Mouse (Mus musculus): ENCODE results near the gene Prkcb.
A peak's percentile ranks its signal among the peaks of the same experiment; 100 is the strongest.

Prkcb gene

DNA sequence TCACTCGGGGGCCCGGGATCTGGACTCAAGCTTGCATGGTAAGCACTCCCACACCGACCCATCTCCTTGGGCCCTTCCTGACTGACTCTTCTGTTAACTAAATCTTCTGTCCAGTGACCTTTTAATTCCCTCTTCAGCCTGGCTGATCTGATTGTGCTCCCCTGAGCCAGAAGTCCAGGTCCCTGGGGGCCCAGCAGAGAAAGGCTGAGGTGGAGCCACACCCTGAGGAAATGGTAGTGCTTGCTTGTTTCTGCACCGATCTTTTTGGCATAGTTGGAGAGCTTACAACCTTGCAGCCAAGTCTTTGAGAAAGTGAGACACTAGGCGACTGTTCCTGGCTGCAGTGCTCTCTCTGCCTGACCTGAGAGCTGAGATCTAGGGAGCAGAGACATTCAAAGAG, 183.7 kb downstream of the Prkcb start:
- DNase-seq: no peak

DNA sequence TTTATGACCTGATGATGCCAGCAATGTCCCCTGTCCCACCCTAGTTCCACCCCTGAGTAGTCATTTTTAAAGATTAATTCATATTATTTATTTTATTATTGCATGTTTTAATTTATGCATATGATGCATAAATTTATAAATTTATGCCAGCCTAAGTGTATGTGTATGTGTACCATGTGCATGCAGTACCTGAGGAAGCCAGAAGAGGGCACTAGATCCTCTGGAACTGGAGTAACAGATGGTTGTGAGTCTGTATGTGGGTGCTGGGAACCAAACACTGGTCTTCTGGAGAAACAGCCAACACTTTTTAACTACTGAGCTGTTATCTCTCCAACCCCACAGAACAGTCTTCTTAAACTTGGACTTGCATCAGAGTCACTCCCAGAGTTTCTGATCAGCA, 186.5 kb downstream of the Prkcb start:
- no peak for DNase-seq

DNA sequence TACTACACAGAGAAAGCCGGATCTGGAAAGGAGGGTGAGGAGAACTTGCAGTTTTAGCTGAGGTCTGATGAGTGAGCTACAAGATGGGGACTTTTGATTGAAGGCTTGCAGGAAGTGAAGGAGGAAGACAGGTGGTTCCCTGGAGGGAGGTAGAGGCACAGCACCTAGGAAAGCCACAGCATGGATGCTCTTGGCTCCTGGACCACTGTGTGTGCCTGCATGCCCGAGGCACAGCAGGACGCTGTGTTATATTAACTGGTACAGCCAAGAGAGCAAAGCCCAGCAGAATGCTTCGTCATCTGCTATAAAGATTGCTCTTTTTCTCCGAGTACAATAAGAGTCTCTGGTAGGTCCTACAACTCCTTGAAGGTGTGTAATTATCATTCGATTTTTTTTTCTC, 188.1 kb downstream of the Prkcb start:
- DNase-seq: no peak

DNA sequence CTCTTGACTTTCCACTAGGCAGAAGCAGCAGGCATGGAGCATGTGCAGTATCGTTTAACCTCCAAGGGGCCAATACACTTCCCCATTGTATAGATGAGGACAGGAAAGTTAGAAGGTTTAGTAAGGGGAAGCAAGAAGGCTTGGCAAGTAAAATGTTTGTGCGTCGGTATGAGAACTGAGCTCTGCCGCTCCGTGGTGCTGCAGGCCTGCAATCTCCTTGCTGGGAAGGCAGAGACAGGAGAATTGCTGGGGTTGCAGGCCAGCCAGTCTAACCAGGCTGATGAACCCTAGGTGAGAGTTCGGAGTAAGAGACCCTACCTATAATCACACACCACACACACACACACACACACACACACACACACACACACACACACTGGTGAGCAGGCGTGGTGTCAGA, 188.6 kb downstream of the Prkcb start:
- no peak for DNase-seq

DNA sequence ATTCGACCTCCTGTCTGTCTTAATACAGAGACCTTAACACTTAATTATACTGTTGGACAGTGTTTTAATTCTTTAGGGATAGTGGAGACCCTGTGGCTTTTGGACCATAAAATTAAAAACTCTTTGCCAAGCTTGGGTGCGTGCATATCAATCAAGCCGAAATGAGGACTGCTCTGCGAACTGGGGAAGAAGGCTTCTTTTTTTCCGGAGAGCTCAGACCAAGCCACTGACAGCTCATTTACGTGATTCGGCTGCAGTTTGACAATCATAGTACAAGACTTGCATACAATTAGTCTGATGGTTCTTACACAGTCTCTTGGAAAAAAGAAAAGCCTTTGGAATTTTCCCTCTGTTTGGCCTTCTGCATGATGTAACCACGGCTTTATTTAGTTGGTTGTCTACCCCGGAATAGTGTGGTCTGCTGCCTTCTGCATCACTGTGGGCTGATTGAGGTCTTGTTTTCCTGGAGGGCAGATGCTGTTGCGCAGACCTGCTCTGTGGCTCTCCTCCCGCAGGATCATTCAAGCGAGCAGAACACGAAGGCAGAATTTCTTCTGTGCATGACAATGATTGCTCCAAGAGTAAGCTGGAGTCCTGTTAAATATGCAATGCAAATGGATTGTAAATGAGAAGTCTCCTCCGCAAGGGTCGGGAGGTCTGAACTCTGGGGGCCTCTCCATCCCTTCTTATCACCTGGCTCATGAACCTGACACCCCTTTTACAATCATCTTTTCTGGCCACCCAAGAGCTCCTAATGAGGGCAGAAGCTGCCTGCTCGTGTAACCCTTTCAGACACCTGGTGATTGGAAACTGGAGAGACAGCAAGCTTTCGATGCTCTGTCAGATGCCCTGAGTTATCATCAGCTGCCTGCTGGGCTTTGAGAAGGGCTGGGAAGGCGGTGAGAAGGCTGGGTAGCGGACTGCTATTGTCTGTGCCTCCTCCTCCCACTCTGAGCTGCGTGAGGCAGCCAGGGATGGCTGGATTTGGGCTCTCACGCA, 189.3 kb downstream of the Prkcb start:
- peak; percentile 45 for DNase-seq

DNA sequence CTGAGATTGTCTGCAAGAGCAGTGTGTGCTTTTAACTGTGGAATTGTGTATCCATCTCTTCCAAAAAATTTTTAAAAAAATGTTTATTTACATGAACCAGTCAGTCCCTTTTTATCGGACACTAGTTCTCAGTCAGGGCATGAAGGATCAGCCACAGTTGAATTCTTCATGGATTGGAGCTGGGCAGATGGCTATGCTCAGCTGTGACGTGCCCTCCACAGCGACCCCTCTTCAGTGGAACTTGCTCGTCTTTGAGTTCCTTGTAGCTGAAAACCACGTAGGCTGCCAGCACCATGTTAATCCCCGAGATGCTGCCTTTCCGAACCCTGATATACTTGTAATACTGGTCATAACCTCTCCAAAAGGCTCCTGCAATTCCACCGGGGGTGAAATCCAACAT, 195.4 kb downstream of the Prkcb start:
- no peak for DNase-seq

DNA sequence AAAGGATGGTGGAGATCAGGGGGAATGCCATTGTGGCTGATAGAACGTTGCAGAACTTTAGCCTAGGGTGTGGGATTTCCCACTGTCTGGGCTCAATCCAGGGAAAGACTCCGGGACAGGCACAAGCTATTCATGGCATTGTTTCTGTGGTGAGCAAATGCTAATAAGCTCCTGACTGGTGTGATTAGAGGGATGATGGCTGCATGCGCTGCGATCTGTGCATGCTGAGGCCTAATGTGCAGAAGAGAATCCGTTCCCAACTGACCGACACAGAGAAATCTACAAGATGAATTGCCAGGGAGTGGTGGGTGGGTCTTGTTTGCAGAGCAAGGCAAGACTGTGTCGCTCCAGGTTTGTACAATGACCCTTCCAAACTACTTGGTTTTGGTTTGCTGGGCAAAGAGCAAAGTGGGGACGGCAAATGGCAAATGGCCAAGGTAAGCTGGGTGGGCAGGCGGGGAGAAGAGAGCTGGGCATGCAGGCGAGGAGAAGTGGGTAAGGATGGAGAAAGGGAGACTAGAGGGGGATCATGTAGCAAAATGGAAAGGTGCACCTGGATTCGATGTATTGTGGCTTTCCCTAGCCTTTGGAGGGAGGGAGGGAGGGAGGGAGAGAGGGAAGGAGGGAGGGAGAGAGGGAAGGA, 199.5 kb downstream of the Prkcb start:
- no peak for DNase-seq

DNA sequence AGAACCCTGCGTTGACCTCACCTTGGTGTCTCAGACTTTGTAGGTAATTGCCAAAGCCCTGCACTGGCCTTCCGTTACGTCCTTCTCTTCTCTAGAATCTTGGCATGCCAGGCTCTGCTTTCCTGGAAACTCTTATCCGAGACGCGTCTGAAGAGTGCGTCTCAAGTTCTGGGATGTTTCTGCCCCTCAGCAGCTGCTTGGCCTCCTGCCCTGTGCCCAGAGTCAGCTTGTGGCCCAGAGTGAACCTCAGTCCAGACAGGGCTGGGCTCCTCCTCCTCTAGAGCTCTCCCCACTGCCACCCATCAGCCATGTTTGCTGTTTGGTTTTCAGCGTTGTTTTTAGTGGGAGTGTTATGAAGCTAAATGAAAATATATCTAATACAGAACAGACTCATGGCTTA, 203.5 kb downstream of the Prkcb start:
- no peak for DNase-seq

DNA sequence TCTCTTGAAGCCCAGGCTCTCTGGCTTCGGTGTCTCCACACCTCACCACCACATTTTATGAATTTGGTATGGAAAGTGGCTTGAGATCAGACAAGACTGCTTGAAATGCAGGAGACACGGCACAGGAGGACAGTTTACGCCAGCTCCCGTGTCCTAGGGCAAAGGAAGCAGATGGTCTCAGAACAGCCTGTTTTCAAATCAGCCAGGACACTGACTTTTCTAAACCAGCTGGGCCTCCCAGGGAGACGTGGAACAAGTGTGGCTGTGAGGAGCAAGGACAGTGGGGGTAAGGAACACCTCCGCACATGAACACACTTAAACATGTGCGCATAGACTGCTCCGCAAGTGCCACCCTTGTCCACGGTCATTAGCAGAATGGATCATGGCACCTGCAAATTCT, 204.4 kb downstream of the Prkcb start:
- no peak for DNase-seq

DNA sequence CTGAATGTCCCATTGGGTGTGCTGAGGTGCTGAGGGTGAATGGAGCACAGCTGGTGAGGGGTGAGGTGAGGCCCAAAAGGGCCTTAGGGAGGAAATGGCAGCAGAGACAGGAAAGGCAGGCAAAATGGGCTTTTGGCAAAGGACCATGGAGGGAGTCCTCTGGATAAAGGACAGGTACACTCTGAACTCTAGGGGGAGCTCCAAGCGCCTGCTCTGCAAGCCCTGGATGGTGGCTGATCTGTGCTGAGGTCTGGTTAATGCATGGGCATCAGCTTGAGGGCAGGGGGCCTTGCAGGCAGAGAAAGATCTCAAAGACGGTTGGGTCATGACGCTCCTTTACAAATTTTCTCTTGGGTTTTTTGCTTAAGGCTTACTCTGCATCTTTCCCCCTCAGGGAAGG, 205.5 kb downstream of the Prkcb start:
- no peak for DNase-seq

DNA sequence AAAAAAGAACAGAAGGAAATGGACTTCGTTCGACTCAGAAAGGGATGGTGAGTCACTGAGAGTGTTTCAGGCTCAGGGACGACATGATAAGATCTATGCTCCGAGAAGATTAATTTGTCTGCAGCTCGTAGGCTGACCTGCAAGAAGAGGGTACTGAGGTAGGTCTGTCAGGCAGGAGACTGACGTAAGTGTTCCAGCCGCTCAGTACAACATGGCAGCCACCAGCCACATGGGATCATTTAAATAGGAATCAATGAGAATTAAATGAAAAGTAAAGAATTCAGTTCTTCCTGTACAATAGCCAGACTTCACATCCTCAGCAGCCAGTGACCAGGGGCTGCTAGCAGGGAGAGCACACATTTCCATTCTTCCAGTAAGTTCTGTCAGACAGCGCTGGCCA, 209.0 kb downstream of the Prkcb start:
- no peak for DNase-seq

DNA sequence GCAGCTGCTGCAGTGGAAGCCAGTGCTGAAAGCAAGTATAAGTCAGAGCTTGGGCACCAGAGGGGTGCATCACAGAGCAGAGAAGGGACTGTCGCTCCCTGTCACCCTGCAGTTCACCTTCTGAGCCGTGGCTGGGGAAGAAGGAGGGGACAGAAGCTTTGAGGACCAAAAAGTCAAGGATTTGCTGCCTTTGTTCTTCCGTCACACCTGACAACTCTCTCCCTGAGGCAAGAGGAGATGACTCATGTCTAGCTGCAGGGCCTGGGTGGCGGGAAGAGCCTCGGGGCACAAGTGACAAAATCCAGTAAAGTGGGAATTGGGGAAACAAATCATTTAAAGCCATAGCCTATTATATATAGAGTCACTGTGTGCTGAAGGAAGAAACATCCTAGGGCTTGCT, 209.9 kb downstream of the Prkcb start:
- DNase-seq: no peak

DNA sequence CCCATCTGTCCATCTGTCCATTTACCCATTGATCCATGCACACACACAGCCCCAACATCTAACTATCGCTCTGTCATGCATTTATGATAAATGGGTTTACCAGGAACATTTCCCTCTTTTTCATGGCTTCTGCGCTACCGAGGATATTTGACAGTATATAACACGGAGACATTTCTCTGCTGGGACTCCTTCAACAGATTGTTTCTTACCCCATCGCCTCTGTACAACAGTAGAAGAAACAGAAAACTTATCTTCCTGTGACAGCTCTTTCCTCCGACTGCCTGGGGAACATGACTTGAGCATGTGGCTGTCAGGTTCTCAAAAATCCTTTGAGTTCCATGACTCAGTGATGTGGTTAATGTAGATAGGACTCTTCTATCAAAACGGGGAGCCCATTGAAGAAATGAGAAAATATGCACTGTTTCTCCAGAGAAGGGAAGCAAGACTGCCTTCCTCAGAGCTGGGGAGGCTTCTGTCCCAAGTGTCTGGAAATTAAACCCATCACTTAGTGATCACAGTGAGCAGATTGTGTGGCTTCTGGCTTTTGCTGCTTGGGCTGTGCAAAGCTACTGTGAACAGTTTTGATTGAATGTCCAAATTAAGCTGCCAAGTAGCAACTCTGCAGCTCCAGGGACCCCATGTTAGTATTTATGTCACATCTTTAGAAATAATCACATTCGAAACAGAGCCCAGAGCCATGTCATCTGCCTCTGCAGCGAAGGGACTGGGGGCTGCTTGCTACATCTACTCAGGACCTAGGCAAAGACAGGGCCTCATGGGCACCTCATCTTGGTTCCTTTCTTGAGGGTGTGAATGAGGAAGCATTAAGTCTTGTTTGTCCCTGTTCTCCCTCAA, 211.4 kb downstream of the Prkcb start:
- no peak for DNase-seq

DNA sequence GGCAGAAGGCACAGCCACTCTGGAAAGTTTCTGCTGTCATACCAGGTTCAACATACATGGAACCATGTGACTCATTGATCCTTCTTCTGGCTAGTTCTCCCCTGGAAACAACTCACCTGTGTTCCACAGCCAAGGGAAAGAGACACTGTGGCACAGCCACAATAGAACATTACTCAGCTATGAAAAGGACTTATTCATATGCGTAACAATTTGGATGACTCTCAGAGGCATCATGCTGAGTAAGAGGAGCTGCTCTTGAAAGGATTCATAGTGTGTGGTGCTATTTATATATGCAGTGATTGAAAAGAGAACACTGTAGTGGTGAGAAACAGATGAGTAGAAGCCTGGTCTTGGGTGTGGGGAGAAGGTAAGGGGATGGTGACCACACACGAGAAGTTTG, 217.9 kb downstream of the Prkcb start:
- no peak for DNase-seq

DNA sequence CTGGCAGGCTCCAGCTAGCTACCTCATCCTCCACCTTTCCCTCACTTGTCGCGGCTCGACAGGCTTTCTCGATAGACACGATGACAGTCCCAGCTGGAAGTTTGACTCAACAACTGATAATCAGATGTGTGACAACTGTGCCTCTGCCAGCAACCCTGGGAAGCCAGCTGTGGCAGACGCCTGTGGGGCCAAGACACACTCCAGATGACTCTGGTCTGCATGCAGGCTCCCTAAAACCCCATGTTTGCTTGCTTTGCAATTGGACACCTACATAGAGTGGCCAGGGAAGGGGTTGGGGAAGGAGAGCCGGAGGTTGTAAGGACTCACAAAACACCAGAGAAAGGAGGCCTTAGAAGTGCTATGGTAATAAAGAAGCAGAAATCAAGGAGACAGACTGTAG, 221.4 kb downstream of the Prkcb start:
- no peak for DNase-seq

DNA sequence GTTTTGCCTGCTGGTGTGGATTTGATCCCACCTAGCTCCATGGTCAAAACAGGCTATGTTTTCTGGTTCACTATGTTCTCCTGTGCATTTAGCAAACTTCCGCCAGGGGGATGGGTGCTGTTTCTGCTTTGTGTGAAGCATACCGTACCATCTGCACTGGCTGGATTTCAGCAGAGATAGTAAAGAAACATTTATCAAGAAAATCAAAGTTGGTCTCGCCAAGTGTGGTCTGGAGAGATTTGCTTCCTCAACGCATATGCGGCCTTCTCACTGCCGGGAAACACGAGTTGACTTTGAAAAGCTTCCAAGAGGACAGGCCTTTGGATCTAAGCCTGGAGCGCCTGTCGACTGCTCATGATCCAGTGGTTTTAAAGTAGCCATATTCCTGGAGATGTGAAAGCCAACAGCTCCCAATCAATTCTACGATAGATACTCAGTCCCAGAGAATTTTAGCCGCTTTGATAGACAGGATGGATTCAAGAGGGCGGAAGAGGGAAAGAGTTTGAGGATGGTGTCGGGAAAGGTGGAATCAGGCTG, 223.9 kb downstream of the Prkcb start:
- peak; percentile 18 for DNase-seq

DNA sequence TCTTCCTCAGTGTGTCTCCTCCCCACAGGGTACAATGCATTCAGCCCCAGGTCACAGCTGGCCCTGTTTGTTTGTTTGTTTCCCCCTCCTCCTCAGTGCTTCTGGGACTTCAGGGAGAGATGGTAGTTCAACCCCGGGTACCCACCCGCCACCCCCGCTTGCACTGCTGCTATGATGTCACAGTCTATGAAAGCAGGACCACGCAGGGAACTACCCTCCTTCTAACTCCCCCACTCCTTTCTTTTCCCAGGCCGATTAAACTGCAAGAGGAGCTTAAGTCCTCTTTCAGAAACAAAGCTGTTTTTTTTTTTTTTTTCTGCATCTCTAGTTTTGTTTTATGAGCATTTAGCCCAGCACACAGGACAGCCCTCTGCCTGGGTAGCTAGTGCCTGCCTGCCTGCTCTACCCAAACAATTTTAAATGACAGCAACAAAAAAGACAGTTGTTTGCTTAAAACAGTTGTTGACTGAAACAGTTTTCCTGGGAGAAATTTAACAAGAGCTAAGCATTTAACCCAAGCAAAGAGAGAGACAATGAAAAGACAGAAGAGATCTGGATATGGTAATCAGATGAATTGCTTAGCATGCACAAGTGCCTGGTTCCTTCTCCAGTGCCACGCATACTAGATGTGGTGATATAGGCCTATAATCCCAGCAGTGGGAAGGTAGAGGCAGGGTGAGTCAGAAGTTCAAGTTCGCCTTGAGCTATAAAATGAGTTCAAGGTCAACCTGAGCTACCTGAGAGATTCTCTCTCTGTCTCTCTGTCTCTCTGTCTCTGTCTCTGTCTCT, 232.5 kb downstream of the Prkcb start:
- no peak for DNase-seq

DNA sequence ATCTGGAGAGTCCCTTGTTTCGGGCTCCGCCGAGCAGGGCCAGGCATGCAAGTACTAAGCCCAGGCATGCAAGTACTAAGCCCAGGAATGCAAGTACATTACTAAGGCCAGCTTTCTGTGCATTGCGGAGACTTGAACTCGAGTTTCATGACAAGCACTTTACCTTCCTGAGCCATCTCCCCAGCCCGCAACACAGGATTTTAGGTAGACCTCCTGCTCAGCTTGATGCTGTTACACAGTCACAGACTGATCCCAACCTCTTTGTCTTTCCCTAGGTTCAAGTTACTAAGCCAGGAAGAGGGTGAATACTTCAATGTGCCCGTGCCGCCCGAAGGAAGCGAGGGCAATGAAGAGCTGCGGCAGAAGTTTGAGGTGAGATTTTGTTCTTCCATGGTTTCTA, 239.7 kb downstream of the Prkcb start:
- DNase-seq: no peak

DNA sequence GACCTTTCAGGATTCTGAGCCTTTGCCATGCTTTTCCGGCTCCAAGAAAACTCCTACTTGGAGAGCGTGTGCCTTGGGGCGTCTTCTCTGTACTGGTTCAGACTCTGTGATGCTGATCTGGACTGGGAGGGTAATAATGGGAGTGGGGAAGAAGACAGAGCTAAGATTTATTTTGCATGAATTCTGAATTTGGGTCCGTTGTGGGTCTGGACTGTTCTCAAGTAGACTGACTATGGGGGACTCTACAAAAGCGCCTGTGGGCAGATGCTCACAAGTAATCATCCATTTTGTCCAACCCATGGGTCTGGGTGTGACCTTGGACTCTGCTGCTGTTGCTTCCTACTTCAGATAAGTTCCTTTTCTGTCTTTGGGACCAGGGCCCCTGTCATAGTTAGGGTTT, 240.1 kb downstream of the Prkcb start:
- no peak for DNase-seq

DNA sequence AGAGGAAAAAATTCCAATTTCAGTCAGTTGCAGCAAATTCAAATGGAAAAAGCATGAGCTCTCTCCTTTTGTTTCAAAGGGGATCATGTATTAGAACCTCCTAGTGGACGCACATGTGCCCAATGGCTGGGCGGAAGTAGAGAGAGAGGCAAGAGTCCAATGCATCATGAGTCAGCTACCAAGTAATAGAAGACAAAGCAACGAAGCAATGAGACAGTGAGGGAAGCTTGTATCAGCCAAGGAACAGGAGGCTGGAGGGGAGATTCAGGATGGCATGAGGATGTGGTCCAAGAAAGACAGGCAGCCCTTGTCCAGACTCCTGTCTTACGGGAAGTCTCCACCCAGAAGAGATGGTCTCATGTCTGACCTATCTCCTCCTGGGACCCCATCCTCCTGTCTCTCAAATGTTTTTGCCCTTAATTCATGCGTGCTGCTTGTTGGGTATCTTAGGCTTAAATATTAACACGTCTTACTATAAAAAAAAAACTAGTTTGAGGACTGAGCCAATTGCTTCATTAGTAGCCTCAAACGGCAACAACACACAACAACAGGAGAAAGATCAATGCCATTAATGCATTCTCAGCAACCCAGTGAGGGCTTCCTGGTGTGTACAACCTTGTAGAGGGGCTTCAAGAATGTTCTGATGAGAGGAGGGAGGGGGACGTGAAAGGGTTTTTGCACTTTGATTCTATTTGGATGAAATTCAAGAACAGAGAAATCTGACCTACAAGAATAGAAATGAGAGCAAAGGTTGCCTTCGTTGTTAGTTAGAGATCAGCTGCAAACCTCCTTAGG, 245.2 kb downstream of the Prkcb start:
- DNase-seq: no peak

DNA sequence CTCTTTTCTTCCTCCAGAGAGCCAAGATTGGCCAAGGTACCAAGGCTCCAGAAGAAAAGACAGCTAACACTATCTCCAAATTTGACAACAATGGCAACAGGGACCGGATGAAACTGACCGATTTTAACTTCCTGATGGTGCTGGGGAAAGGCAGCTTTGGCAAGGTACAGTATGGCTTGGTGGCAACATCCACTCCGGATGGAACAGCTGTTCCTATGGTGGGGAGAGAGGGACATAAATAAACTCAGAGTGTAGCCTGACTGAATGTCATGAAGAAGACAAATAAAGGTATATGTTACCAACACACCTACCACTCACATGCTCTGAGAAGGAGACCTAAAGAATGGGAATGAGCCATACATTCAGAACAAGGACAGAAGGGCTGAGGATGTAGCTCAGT, 256.1 kb downstream of the Prkcb start:
- no peak for DNase-seq

All from right cerebral cortex, adult 18-20 months (tissue).